Mouse (Mus musculus) stomach, embryonic 14.5 days (tissue): ENCODE data around the gene Mif. TPM values are rescaled to one million over a fixed set of nuclear protein-coding genes. Genes with fewer than 3 reads are reported as not detected.

Experiments used
- ATAC-seq: fragments of 200-750 bp; cut with Nextera tagmentation; 2 replicates; pipeline ENCODE4 v1.8.0; 2017; ENCODE audit warnings: low read depth, moderate TSS enrichment; ENCODE audit not compliant: insufficient number of reproducible peaks, insufficient read depth, low FRiP score
- H3K27ac ChIP-seq: fragments of 300-500 bp; sonication (generic); 2 replicates; pipeline ENCODE4 v1.5.1; 2014; ENCODE audit warnings: mild to moderate bottlenecking, low read length, moderate library complexity, mixed read lengths
- H3K27me3 ChIP-seq: fragments of 300-500 bp; sonication (generic); 2 replicates; pipeline ENCODE4 v1.6.1; 2014; ENCODE audit warnings: low read length, control low read depth, mixed read lengths; ENCODE audit not compliant: control insufficient read depth, insufficient read depth
- H3K36me3 ChIP-seq: fragments of 300-500 bp; sonication (generic); 2 replicates; pipeline ENCODE4 v1.6.1; 2014; ENCODE audit warnings: mild to moderate bottlenecking, control low read depth, low read length, moderate library complexity, mixed read lengths; ENCODE audit not compliant: control insufficient read depth, insufficient read depth
- H3K4me1 ChIP-seq: fragments of 300-500 bp; sonication (generic); 2 replicates; pipeline ENCODE4 v1.6.1; 2014; ENCODE audit warnings: low read length, control low read depth, mixed read lengths; ENCODE audit not compliant: control insufficient read depth, insufficient read depth
- H3K4me2 ChIP-seq: fragments of 300-500 bp; sonication (generic); replicated peaks from 2 replicates; pipeline ENCODE4 v1.6.1; 2014; ENCODE audit warnings: low read depth, low read length, control low read depth
- H3K4me3 ChIP-seq: fragments of 300-500 bp; sonication (generic); 2 replicates; pipeline ENCODE4 v1.5.1; 2014; ENCODE audit warnings: low read depth, low read length, control low read depth
- H3K9ac ChIP-seq: fragments of 300-500 bp; sonication (generic); replicated peaks from 2 replicates; pipeline ENCODE4 v1.6.1; 2014; ENCODE audit warnings: low read depth, mild to moderate bottlenecking, control low read depth, low read length, moderate library complexity, mixed read lengths
- H3K9me3 ChIP-seq: fragments of 300-500 bp; sonication (generic); 2 replicates; pipeline ENCODE4 v1.6.1; 2016; ENCODE audit warnings: low read depth, low read length, control low read depth; ENCODE audit not compliant: control insufficient read depth
- WGBS: fragments of 180-500 bp; shearing (Covaris S2); extraction: QIAGEN DNeasy Blood & Tissue Kit; methylation state at CpG from one replicate; pipeline ENCODE4 v1.1.7; 2014; 5-methylcytosine and 5-hydroxymethylcytosine counted together
- polyA plus RNA-seq: library from polyadenylated mRNA; unstranded; fragments of >200 nt; fragmentation: Nextera tagmentation; extraction: Ambion mirVana; gene quantifications from 2 replicates; pipeline ENCODE4 v1.2.1, GENCODE M21; 2014

Gene Mif
- polyA plus RNA-seq, 1 experiment from 2014 or later = 2,198 TPM

DNA sequence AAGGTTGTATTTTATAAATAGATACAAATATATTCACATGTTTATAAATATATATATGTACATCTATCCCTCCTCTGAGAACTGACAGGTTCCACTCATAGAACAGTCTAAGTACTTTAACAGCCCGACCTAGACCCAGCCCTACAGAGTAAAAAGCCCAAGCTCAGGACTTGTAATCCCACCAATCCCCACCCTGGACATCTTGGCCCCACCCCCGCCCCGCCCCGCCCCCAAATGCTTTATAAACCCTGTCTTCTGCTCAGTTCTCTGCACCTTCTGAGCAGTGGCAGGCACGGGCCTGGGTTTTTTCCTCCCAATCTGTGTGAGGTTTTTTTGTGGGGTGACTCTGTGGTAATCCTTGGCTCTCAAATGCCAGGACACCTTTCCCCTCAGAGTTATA, 5.9 kb downstream of the Mif start:
- ATAC-seq = no peak

DNA sequence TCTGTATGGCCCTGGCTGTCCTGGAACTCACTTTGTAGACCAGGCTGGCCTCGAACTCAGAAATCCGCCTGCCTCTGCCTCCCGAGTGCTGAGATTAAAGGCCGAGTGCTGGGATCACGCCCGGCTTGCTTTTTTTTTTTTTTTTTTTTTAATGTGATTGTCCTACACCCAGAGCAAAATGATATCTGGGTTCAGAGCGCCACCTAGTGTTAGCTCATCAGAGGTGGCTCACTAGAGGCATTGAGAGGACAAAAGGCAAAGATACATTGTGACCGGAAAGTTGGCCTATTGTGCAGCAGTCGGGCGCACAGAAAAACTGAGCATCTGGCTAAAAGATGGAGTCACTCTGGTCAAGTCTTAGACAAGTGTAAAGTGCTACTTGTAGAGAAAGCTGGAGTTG, 6.6 kb downstream of the Mif start:
- Histone ChIP-seq H3K9me3 (no peaks in the 10 kb centered on the region), H3K4me1 (0 out of 2 replicates have a peak, but pooled peaks cover 5% of the 10 kb centered on the region), H3K4me3 (no peak overlapping the region), H3K4me2 (no peak overlapping the region), H3K9ac (no peak overlapping the region), H3K36me3 (peaks cover 17% of the 10 kb centered on the region; the same call in 1 of the 2 replicates), H3K27me3 (no peaks in the 10 kb centered on the region), H3K27ac (no peak overlapping the region)
- WGBS = 36% methylated on average over 10 of the region's 10 CpGs
- peak; percentile 23; the same call in 1 of the 2 replicates for ATAC-seq

More for the DNA sequence above, 5.9 kb downstream of the Mif start:
- Histone ChIP-seq H3K4me2 (no peak overlapping the region), H3K4me1 (peaks cover 7% of the 10 kb centered on the region; the same call in 1 of the 2 replicates), H3K4me3 (no peak overlapping the region), H3K9me3 (no peaks in the 10 kb centered on the region), H3K27me3 (no peaks in the 10 kb centered on the region), H3K27ac (no peak overlapping the region), H3K36me3 (peaks cover 17% of the 10 kb centered on the region; the same call in 1 of the 2 replicates), H3K9ac (no peak overlapping the region)
- WGBS = 50% methylated on average over 5 of the region's 5 CpGs

GRCm38 (mm10) chr10:75852539-75853125, 7.4 kb downstream of the Mif start:
- no peaks in the 10 kb centered on the region for H3K9me3 ChIP-seq
- H3K4me3 ChIP-seq = no peak overlapping the region
- 79% methylated on average over 12 of the region's 12 CpGs for WGBS
- H3K9ac ChIP-seq = no peak overlapping the region
- no peak for ATAC-seq
- H3K4me2 ChIP-seq = no peak overlapping the region
- no peaks in the 10 kb centered on the region for H3K27me3 ChIP-seq
- H3K27ac ChIP-seq = no peak overlapping the region
- peaks cover 9% of the 10 kb centered on the region; the same call in 1 of the 2 replicates for H3K36me3 ChIP-seq
- 0 out of 2 replicates have a peak, but pooled peaks cover 3% of the 10 kb centered on the region for H3K4me1 ChIP-seq

- Histone ChIP-seq H3K4me3 (no peak overlapping the region), H3K27ac (no peak overlapping the region), H3K9me3 (no peaks in the 10 kb centered on the region), H3K4me2 (no peak overlapping the region), H3K36me3 (no peaks in the 10 kb centered on the region), H3K4me1 (0 out of 2 replicates have a peak, but pooled peaks cover 3% of the 10 kb centered on the region), H3K9ac (no peak overlapping the region), H3K27me3 (no peaks in the 10 kb centered on the region)
- no peak for ATAC-seq
- WGBS = 33% methylated on average over 3 of the region's 3 CpGs
Measured at GRCm38 (mm10) chr10:75851681-75852080, 8.4 kb downstream of the Mif start.

GRCm38 (mm10) chr10:75851076-75851475, 9.0 kb downstream of the Mif start:
- Histone ChIP-seq H3K9ac (no peak overlapping the region), H3K4me1 (0 out of 2 replicates have a peak, but pooled peaks cover 3% of the 10 kb centered on the region), H3K9me3 (no peaks in the 10 kb centered on the region), H3K4me3 (no peak overlapping the region), H3K27ac (no peak overlapping the region), H3K4me2 (no peak overlapping the region), H3K36me3 (no peaks in the 10 kb centered on the region), H3K27me3 (no peaks in the 10 kb centered on the region)
- ATAC-seq = no peak
- 10% methylated on average over 6 of the region's 6 CpGs for WGBS

DNA sequence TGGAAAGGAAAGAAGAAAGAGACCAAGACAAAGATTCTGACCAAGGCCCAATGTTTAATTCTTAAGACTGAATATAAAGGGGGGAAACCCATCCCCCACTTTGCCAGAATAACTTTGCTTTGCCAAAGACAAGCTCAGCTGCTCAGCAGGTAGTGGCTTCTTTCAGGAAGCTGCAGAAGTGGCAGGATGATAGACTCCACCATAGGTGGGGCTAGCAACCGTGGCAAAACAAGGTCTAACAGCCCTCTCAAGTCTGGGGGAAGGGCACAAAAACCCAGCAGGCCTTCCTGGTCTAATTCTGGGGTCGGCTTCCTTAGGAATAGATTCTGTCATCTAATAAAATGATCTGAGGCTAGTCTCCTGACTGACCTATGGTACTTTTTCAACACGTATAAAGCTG, 11.7 kb downstream of the Mif start:
- no peak overlapping the region for H3K9ac ChIP-seq
- WGBS = 25% methylated on average over 3 of the region's 3 CpGs
- H3K4me3 ChIP-seq = no peak overlapping the region
- no peak for ATAC-seq
- H3K27ac ChIP-seq = no peak overlapping the region
- H3K27me3 ChIP-seq = no peaks in the 10 kb centered on the region
- H3K4me2 ChIP-seq = no peak overlapping the region
- no peaks in the 10 kb centered on the region for H3K9me3 ChIP-seq
- H3K36me3 ChIP-seq = no peaks in the 10 kb centered on the region
- 0 out of 2 replicates have a peak, but pooled peaks cover 3% of the 10 kb centered on the region for H3K4me1 ChIP-seq

GRCm38 (mm10) chr10:75845306-75845930, 14.6 kb downstream of the Mif start:
- Histone ChIP-seq H3K9me3 (no peaks in the 10 kb centered on the region), H3K27me3 (no peaks in the 10 kb centered on the region), H3K9ac (no peak overlapping the region), H3K4me3 (no peak overlapping the region), H3K27ac (no peak overlapping the region), H3K4me1 (no peaks in the 10 kb centered on the region), H3K36me3 (no peaks in the 10 kb centered on the region), H3K4me2 (no peak overlapping the region)
- no peak; the same call in 1 of the 2 replicates for ATAC-seq
- WGBS = 65% methylated on average over 6 of the region's 6 CpGs

DNA sequence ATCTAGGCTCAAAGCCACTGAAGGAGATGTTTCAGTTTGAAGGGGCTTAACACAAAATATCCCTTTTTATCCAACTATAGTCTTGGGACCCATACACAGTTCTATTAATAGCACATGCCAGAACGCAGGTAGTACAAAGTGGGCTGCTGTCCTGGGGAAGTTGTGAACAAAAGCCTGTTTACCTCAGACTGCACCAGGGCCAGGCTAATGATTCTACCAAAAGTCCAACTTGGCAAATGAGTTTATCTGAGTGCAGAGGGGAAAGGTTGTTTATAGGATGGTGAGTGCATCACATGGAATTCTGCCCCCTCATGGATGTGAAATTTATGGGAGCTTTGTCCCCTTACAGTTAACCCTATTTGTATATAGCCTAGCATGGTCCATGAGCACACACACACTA, 15.2 kb downstream of the Mif start:
- no peaks in the 10 kb centered on the region for H3K36me3 ChIP-seq
- no peak overlapping the region for H3K4me2 ChIP-seq
- H3K4me1 ChIP-seq = no peaks in the 10 kb centered on the region
- no peak overlapping the region for H3K4me3 ChIP-seq
- no peak overlapping the region for H3K9ac ChIP-seq
- no peaks in the 10 kb centered on the region for H3K27me3 ChIP-seq
- H3K27ac ChIP-seq = no peak overlapping the region
- 58% methylated on average over 1 of the region's 1 CpGs for WGBS
- ATAC-seq = no peak
- no peaks in the 10 kb centered on the region for H3K9me3 ChIP-seq
